Mouse (Mus musculus) limb, embryonic 13.5 days (tissue): ENCODE data around the gene Abcc1. TPM values are rescaled to one million over a fixed set of nuclear protein-coding genes. Genes with fewer than 3 reads are reported as not detected.

ENCODE experiments used
- ATAC-seq: fragments of 200-750 bp; cut with Nextera tagmentation; 2 replicates; pipeline ENCODE4 v1.8.0; 2017; ENCODE audit warnings: low read depth, moderate number of reproducible peaks, moderate TSS enrichment; ENCODE audit not compliant: low FRiP score
- H3K27ac ChIP-seq: fragments of 300-500 bp; sonication (generic); 2 replicates; pipeline ENCODE4 v1.5.1; 2015; ENCODE audit warnings: inconsistent platforms, mild to moderate bottlenecking, moderate library complexity
- H3K27me3 ChIP-seq: fragments of 300-500 bp; sonication (generic); 2 replicates; pipeline ENCODE4 v1.6.1; 2015; ENCODE audit warnings: mild to moderate bottlenecking, inconsistent platforms
- H3K36me3 ChIP-seq: fragments of 300-500 bp; sonication (generic); 2 replicates; pipeline ENCODE4 v1.6.1; 2015; ENCODE audit warnings: inconsistent platforms, mild to moderate bottlenecking, moderate library complexity
- H3K4me1 ChIP-seq: fragments of 300-500 bp; sonication (generic); 2 replicates; pipeline ENCODE4 v1.6.1; 2015; ENCODE audit warnings: inconsistent platforms
- H3K4me2 ChIP-seq: fragments of 300-500 bp; sonication (generic); replicated peaks from 2 replicates; pipeline ENCODE4 v1.6.1; 2015; ENCODE audit warnings: inconsistent platforms, mild to moderate bottlenecking, moderate library complexity
- H3K4me3 ChIP-seq: fragments of 300-500 bp; sonication (generic); 2 replicates; pipeline ENCODE4 v1.5.1; 2015; ENCODE audit warnings: moderate library complexity, mild to moderate bottlenecking, inconsistent platforms
- H3K9ac ChIP-seq: fragments of 300-500 bp; sonication (generic); 2 replicates; pipeline ENCODE4 v1.6.1; 2015; ENCODE audit warnings: mild to moderate bottlenecking, inconsistent platforms
- H3K9me3 ChIP-seq: fragments of 300-500 bp; sonication (generic); 2 replicates; pipeline ENCODE4 v1.6.1; 2016; ENCODE audit warnings: inconsistent platforms
- WGBS: fragments of 180-500 bp; shearing (Covaris S2); methylation state at CpG from one replicate; pipeline ENCODE4 v1.1.7; 2015; 5-methylcytosine and 5-hydroxymethylcytosine counted together
- polyA plus RNA-seq: library from polyadenylated mRNA; unstranded; fragments of >200 nt; fragmentation: Nextera tagmentation; extraction: Ambion mirVana; gene quantifications from 2 replicates; pipeline ENCODE4 v1.2.1, GENCODE M21; 2015

Gene Abcc1
- polyA plus RNA-seq, 1 experiment from 2014 or later, result 10.0 TPM

DNA sequence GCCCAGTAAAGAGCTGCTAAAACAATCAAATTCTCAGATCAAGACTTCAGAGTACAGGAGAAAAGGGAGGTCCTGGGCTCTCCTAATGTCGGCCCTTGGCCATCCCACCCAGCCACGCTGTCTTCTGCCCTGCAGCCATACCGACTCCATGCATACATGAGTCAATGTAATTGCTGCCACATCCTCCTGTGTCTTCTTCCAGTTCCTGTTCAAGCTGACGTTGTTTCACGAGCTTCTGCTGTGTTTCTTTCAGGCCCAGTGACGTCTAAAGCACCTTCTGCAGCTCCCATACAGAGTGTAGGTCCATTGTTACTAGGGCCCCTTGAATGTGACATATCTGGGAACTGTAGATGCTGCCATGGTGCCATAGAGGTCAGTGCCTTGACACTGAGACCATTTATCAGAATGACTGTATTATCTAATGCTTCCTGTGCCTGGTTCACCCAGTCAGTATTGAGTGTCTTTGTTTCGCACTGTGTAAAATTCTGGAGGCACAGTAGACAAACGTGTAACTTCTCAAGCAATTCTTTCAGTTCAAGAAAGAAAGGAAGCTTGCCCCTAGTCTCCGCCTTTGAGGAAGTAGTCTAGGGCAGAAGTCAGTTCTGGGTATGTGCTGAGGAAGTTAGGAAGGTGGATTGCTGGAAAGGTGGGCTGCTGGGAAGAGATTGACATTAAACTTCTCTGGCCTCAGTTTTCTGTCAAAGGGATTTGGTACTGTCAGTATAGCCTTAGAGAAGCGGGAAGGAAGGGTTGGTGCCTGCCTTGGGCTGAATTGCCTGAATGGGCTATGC is 116.3 kb downstream of the Abcc1 start:
- no peak overlapping the region for H3K4me3 ChIP-seq
- no peaks in the 10 kb centered on the region for H3K4me1 ChIP-seq
- H3K9me3 ChIP-seq, result no peaks in the 10 kb centered on the region
- H3K27me3 ChIP-seq, result no peaks in the 10 kb centered on the region
- peaks cover 21% of the 10 kb centered on the region for H3K36me3 ChIP-seq
- 81% methylated on average over 10 of the region's 10 CpGs for WGBS
- H3K4me2 ChIP-seq, result no peak overlapping the region
- H3K27ac ChIP-seq, result no peak overlapping the region
- no peak for ATAC-seq
- H3K9ac ChIP-seq, result no peak overlapping the region

DNA sequence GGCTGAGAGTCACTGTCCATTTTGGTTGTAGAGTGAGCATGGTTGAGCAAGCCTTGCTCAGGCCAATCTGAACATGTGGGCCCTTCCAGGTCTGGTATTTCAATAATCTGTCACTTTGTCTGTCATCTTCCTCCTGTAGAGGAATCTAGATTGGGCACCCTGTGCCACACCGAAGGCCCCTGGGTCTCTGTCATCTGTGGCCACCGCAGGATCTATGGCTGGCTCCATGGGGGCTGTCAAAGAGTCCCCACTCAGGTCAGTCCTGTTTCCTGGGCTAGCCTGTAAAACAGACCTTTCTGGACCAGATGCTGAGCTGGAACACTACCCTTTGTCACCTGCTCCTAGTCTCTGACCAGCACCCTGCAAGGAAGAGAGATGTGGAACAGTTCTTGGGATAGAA is 118.3 kb downstream of the Abcc1 start:
- H3K9ac ChIP-seq, result no peak overlapping the region
- 0 out of 2 replicates have a peak, but pooled peaks cover 4% of the 10 kb centered on the region for H3K36me3 ChIP-seq
- H3K4me1 ChIP-seq, result no peaks in the 10 kb centered on the region
- H3K4me3 ChIP-seq, result no peak overlapping the region
- H3K4me2 ChIP-seq, result no peak overlapping the region
- no peak for ATAC-seq
- no peaks in the 10 kb centered on the region for H3K9me3 ChIP-seq
- H3K27ac ChIP-seq, result no peak overlapping the region
- WGBS, result 94% methylated on average over 2 of the region's 2 CpGs
- H3K27me3 ChIP-seq, result no peaks in the 10 kb centered on the region

DNA sequence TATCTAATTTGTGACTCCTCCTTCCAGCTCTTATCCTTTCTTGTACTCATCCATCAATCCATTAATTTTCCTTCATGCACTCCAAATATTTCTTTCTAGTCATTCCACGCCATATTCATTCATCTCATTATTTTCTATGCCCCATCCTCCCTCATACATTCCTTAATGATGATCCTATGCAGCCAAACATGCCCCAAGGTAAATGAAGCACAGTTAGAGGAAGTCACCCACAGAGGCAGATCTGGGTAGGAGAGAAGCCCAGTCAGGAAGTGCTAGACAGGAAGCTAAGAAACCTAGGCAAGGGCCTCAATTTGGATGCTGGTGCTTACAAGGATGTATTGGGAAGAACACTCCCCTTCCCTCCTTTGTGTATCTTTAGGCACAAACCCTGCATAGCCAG is 121.9 kb downstream of the Abcc1 start:
- no peak overlapping the region for H3K4me2 ChIP-seq
- no peak overlapping the region for H3K27ac ChIP-seq
- H3K9ac ChIP-seq, result no peak overlapping the region
- H3K9me3 ChIP-seq, result no peaks in the 10 kb centered on the region
- H3K36me3 ChIP-seq, result no peaks in the 10 kb centered on the region
- H3K4me3 ChIP-seq, result no peak overlapping the region
- ATAC-seq, result no peak
- no peaks in the 10 kb centered on the region for H3K4me1 ChIP-seq
- H3K27me3 ChIP-seq, result no peaks in the 10 kb centered on the region
- 88% methylated on average over 1 of the region's 1 CpGs for WGBS

GRCm38 (mm10) chr16:14493491-14494114 is 132.2 kb downstream of the Abcc1 start:
- Histone ChIP-seq H3K4me1 (no peaks in the 10 kb centered on the region), H3K9me3 (no peaks in the 10 kb centered on the region), H3K4me2 (no peak overlapping the region), H3K27ac (no peak overlapping the region), H3K36me3 (no peaks in the 10 kb centered on the region), H3K4me3 (no peak overlapping the region), H3K9ac (no peak overlapping the region), H3K27me3 (no peaks in the 10 kb centered on the region)
- WGBS, result 74% methylated on average over 2 of the region's 2 CpGs
- no peak for ATAC-seq

GRCm38 (mm10) chr16:14501649-14502360 is 140.4 kb downstream of the Abcc1 start:
- Histone ChIP-seq H3K9me3 (no peaks in the 10 kb centered on the region), H3K27me3 (no peaks in the 10 kb centered on the region), H3K4me2 (no peak overlapping the region), H3K27ac (no peak overlapping the region), H3K9ac (no peak overlapping the region), H3K36me3 (no peaks in the 10 kb centered on the region), H3K4me1 (no peaks in the 10 kb centered on the region), H3K4me3 (no peak overlapping the region)
- no peak for ATAC-seq
- 82% methylated on average over 8 of the region's 8 CpGs for WGBS

- Histone ChIP-seq H3K9ac (no peak overlapping the region), H3K4me1 (no peaks in the 10 kb centered on the region), H3K4me2 (no peak overlapping the region), H3K27me3 (no peaks in the 10 kb centered on the region), H3K4me3 (no peak overlapping the region), H3K9me3 (no peaks in the 10 kb centered on the region), H3K36me3 (no peaks in the 10 kb centered on the region), H3K27ac (no peak overlapping the region)
- ATAC-seq, result no peak
- WGBS, result 9% methylated on average over 2 of the region's 2 CpGs
Measured at GRCm38 (mm10) chr16:14506461-14506860, 145.1 kb downstream of the Abcc1 start.

Other genes starting within 250 kb of the Abcc1 start
- 120 and 121 TPM in 2 replicates for gene Nde1, start 198.3 kb upstream of the Abcc1 start, polyA plus RNA-seq
- gene Marf1, start 198.2 kb upstream of the Abcc1 start, polyA plus RNA-seq, result 22.3 and 23.2 TPM in 2 replicates
- gene Myh11, start 70.2 kb upstream of the Abcc1 start, polyA plus RNA-seq, result 0.34 and 0.39 TPM in 2 replicates
- gene Fopnl, start 44.2 kb upstream of the Abcc1 start, polyA plus RNA-seq, result 174 and 182 TPM in 2 replicates
- not detected in 2 replicates for gene A630010A05Rik, start 200.8 kb downstream of the Abcc1 start, polyA plus RNA-seq